Mouse (Mus musculus) hematopoietic multipotent progenitor cell, adult 10-12 weeks (in vitro differentiated cells): Measurements from ENCODE around the gene DXBay18. TPM values are rescaled to one million over a fixed set of nuclear protein-coding genes. Genes with fewer than 3 reads are reported as not detected.

Experiments
- polyA plus RNA-seq: library from polyadenylated mRNA; stranded (reverse); fragments of >175 nt; gene quantifications from 2 replicates; pipeline ENCODE4 v1.2.3, GENCODE M21; 2012; ENCODE audit warnings: low replicate concordance

Gene DXBay18
- not detected in 2 replicates for polyA plus RNA-seq

DNA sequence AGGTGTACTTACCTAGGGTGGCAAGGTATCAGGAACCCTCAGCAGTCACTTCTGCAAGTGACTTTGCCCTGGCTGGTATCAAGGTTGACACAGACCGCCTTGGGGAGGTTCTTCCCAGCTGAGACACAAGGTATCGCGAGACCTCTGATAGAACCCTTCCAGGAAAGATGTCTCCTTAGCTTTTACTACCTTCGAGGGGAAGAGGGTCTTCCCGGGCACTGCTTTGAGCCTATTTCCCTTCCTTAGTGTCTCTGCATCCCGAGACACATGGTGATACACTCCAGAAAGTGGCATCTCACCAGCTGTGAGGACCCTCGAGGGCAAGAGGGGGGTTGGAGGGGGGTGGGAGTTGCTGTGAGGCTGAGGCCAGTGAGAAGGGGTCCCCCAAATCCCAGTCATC lies at the start of gene DXBay18:
TSS of gene DXBay18 (minus strand) at position 101 of the 400 bp plus-strand sequence.

DNA sequence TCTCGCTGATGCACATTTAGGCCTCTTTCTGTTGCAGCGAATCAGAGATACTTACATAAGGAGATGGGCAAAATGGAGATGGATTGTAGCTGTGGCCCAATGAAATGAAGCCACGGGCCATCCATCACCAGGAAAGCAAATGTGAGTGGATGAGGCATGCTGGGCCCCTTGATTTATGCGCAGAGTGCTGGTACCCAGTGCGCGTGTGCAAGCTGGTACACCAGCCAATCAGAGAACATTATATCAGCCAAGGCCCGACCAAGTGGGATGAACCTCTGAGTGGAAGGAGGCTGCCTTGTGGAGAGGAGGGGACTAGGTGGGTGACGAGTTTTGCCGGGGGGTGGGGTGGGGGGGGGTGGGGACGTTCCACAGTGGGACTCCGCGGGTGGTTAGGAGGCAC lies 42.7 kb upstream of the DXBay18 start, which contains the start of gene Xlr3b:
TSS of gene Xlr3b (plus strand) at position 274 of the 400 bp plus-strand sequence.

DNA sequence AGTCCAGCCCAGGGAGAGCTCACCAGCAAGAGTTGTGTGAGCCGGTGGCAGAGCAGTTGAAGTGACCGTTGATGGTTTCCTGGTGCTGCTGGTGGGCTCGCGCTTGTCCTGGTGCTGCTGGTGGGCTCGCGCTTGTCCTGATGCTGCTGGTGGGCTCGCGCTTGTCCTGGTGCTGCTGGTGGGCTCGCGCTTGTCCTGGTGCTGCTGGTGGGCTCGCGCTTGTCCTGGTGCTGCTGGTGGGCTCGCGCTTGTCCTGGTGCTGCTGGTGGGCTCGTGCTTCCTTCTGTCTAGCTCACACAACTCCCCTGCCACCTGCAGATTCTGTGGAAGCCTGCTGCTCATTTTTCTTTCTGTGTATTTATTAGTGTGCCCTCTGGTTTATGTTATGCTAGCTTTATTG lies 27.6 kb upstream of the DXBay18 start, which contains the start of gene Spin2d:
TSS of gene Spin2d (minus strand) at position 101 of the 400 bp plus-strand sequence.

DNA sequence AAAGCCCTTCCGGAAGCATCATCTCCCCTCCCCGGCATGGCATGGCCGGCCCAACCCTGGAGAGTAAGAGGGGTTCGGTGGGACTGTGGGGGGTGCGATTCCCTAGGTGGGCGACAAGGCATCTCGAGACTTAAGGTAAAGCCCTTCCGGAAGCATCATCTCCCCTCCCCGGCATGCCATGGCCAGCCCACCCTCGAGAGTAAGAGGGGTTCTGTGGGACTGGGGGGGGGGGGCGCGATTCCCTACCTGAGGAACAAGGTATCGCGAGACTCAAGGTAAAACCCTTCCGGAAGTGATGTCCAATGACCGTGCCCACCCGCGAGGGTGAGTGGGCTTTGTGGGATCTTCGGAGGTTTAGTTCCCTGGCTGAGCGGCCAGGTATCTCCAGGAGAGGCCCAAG lies 754 bp downstream of the DXBay18 start, which contains the start of gene Xlr5b:
TSS of gene Xlr5b (plus strand) at position 301 of the 400 bp plus-strand sequence.

DNA sequence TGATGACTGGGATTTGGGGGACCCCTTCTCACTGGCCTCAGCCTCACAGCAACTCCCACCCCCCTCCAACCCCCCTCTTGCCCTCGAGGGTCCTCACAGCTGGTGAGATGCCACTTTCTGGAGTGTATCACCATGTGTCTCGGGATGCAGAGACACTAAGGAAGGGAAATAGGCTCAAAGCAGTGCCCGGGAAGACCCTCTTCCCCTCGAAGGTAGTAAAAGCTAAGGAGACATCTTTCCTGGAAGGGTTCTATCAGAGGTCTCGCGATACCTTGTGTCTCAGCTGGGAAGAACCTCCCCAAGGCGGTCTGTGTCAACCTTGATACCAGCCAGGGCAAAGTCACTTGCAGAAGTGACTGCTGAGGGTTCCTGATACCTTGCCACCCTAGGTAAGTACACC lies 32.5 kb downstream of the DXBay18 start, which contains the start of gene Gm14685:
TSS of gene Gm14685 (plus strand) at position 301 of the 400 bp plus-strand sequence.

DNA sequence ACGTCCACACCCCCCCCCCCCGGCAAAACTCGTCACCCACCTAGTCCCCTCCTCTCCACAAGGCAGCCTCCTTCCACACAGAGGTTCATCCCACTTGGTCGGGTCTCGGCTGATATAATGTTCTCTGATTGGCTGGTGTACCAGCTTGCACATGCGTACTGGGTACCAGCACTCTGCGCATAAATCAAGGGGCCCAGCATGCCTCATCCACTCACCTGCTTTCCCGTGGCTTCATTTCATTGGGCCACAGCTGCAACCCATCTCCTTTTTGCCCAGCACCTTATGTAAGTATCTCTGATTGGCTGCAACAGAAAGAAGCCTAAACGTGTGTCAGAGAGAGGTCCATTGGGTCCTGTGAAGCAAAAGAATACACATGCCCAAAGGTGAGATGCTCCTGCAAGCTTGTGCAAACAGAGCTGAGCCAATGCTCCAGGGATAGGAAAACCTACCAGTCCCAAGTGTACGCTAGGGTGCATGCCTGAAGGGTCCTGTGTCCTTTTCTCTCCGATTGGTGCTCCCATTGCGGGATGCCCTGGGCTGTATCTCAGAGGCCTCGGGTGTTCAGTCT lies 52.2 kb downstream of the DXBay18 start, which contains the start of gene Xlr3a:
TSS of gene Xlr3a (minus strand) at position 155 of the 568 bp plus-strand sequence.

Other genes starting within 250 kb of the DXBay18 start
- 0.55 and 5.8 TPM in 2 replicates for gene Cetn2, start 231.0 kb downstream of the DXBay18 start, polyA plus RNA-seq
- gene Nsdhl, start 230.9 kb downstream of the DXBay18 start, polyA plus RNA-seq, result 0.55 and 1.4 TPM in 2 replicates
- gene Zfp185, start 162.1 kb downstream of the DXBay18 start, polyA plus RNA-seq, result not detected in 2 replicates
- not detected in 2 replicates for gene Pnma5, start 112.3 kb downstream of the DXBay18 start, polyA plus RNA-seq
- gene Pnma3, start 84.7 kb downstream of the DXBay18 start, polyA plus RNA-seq, result not detected in 2 replicates
- 0.46 and 0.94 TPM in 2 replicates for gene Xlr4a, start 67.0 kb downstream of the DXBay18 start, polyA plus RNA-seq
- not detected in 2 replicates for gene Xlr3a, start 52.4 kb downstream of the DXBay18 start, polyA plus RNA-seq
- gene Gm14685, start 32.4 kb downstream of the DXBay18 start, polyA plus RNA-seq, result 0.04 TPM in 1 of 2 replicates, not detected in the other
- gene Xlr5b, start 654 bp downstream of the DXBay18 start, polyA plus RNA-seq, result not detected in 2 replicates
- gene Spin2d, start 27.5 kb upstream of the DXBay18 start, polyA plus RNA-seq, result not detected in 2 replicates
- not detected in 2 replicates for gene Xlr3b, start 42.8 kb upstream of the DXBay18 start, polyA plus RNA-seq
- 2.9 and 7.0 TPM in 2 replicates for gene Xlr4b, start 64.9 kb upstream of the DXBay18 start, polyA plus RNA-seq
- gene F8a, start 78.8 kb upstream of the DXBay18 start, polyA plus RNA-seq, result 20.1 and 52.4 TPM in 2 replicates
- gene Xlr4c, start 93.7 kb upstream of the DXBay18 start, polyA plus RNA-seq, result 0.91 and 2.7 TPM in 2 replicates
- not detected in 2 replicates for gene Xlr3c, start 115.9 kb upstream of the DXBay18 start, polyA plus RNA-seq
- not detected in 2 replicates for gene Xlr5a, start 143.5 kb upstream of the DXBay18 start, polyA plus RNA-seq
- not detected in 2 replicates for gene Xlr5c, start 143.5 kb upstream of the DXBay18 start, polyA plus RNA-seq
- not detected in 2 replicates for gene Gm45015, start 187.4 kb upstream of the DXBay18 start, polyA plus RNA-seq
- gene Zfp275, start 193.2 kb upstream of the DXBay18 start, polyA plus RNA-seq, result 5.2 and 6.1 TPM in 2 replicates
- not detected in 2 replicates for gene Gm18336, start 249.3 kb upstream of the DXBay18 start, polyA plus RNA-seq